Mouse (Mus musculus) CD4-positive, CD25-positive, alpha-beta regulatory T cell, adult 2 months (primary cell): ENCODE data around the gene Vil1.
A peak's percentile ranks its signal among the peaks of the same experiment; 100 is the strongest.

Source experiments
- DNase-seq: peaks from one replicate; pipeline ENCODE4 v3.0.0-alpha.2; 2012; ENCODE audit warnings: low read depth, low spot score

Gene Vil1

GRCm38 (mm10) chr1:74408589-74409504, at the start of gene Vil1:
Gene Vil1 (plus strand): TSS chr1:74409376.
- DNase-seq, result no peak

- DNase-seq, result peak; percentile 28
These were observed 49.1 kb upstream of the Vil1 start for GRCm38 (mm10) chr1:74359952-74360517.

DNA sequence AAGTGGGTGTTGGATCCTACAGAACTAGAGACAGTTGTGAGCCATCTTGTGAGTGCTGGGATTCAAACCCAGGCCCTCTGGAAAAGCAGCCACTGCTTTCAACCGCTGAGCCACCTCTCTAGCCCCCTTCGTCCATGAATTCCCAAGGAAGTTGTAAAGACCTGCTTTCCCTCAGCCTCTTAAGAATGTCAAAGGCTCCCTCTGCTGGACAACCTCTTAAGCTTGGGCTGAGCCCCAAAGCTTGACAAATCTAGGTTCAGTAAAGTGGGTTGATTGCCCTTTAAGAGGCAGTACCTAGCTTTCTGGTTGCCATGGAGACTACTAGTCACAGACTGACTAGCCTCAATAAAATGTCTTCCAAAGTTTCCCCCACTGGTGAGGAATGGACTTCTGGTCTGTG, 47.4 kb upstream of the Vil1 start, which contains the start of gene Catip:
TSS of gene Catip (plus strand) at position 297 of the 400 bp plus-strand sequence.
- peak; percentile 86 for DNase-seq

GRCm38 (mm10) chr1:74362325-74363229, 46.6 kb upstream of the Vil1 start:
- DNase-seq, result no peak

GRCm38 (mm10) chr1:74363437-74363836, 45.7 kb upstream of the Vil1 start:
- no peak for DNase-seq

DNA sequence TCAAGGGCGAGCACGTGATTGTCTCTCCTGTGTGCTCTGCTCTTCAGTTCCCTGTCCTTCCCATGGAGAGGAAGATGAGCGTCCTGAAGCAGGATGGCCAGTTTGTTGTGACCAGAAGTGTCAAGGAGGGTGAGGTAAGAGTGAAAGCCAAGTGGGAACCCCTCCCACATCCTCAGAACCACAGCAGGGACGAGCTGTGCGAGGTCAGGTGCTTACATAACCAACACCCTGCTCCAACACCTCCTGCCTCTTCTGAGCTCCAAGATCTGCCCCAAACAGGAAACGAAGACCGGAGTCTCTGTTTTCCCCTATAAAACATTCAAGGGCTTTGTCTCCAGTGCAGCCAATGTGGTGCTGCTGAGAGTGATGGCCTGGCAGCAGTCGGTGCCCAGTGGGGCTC, 44.9 kb upstream of the Vil1 start:
- DNase-seq, result no peak

DNA sequence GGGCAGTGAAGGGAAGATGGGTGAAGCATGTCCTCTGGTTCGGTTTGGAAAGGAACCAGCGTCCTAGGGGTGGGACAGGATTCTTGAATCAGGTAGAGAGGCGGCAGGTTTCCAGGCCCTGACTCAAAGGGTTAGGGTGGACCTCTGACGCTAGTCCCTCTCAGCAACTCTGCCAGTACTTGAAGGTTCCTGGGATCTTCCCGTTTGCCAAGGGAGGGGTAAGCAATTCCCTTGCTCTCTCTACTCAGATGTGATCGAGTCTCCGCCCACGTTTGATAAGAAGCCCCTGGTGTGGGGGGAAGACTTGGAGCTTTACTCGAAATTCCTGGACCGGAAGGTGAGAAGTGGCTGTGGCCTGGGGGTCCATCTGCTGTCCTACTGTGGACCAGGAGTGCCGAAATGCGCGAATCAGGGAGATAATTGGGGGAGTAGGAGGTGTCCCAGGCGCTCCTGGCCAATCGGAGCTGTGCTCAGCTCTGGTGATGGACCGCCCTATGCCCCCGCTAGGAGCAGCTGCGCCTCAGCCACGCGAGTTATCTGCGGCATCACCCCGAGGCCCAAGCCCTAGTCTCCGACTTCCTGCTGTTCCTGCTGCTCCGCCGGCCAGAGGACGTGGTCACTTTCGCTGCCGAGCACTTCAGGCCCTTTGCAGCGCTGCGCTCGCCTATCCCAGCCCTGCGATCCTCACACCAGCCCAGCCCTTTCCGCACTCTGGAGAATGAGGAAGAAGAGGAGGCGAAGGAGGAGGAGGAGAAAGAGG, 41.1 kb upstream of the Vil1 start:
- DNase-seq, result peak; percentile 46

DNA sequence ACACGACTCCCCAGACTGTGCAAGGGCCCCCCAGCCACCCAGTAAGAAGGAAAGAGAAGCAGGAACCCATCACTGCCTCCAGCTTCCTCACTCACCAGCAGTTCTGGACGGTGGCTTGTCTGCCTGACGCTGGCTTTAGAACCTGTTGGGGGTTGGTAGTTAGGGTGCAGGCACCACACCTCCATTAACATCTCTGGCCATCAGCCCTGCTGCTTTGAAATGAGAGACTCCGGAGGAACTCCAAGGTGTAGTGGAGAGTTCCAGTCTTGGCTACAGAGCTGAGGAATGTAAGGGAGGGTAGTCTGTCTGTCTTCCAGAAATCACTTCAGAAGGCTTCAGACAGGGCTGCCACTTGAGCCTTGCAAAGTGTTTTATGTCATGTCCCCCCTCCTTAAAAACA, 39.1 kb upstream of the Vil1 start:
- no peak for DNase-seq

GRCm38 (mm10) chr1:74373372-74373771, 35.8 kb upstream of the Vil1 start:
- no peak for DNase-seq

DNA sequence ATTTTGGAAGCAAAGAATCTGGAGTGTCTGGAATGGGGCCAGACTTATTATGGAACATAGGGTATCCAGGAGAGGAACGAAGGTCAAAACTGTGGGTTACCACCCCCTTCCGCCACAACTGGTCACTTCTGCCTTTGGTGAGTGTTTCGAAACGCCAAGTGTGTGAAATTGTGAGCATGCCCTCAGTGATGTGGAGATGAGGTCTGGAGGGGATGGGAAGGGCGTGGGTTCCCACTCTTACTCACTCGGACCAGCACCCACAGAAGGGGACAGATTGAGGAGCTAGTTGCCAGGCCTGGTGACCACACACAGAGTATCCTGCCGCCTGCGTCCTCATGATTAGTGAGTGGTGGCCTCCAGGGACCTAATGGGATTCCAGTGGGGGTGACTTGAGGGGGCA, 34.2 kb upstream of the Vil1 start, which contains the start of gene Slc11a1:
TSS of gene Slc11a1 (plus strand) at position 216 of the 400 bp plus-strand sequence.
- no peak for DNase-seq

GRCm38 (mm10) chr1:74375561-74375960, 33.6 kb upstream of the Vil1 start:
- no peak for DNase-seq

DNA sequence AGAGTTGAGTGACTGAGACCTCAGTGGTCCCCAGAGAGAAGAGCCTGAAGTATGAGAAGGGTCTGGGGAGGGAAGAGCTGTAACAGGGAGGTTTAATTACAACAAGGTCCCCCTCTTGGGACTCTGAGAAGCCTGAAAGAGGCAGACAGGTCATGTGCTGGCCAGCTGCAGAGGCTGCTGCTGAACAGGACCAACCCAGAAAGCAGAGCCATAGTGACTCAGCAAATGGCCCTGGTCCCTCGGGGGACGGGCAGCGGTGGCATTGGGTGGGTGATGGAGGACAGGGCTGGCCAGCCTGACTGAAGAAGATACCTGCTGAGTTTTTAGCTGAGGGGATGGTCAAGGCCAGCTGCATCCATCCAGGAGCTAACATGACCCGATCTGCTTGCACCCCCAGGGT, 32.8 kb upstream of the Vil1 start:
- DNase-seq, result no peak

- no peak for DNase-seq
These were observed 30.1 kb upstream of the Vil1 start for GRCm38 (mm10) chr1:74379058-74379504.

DNA sequence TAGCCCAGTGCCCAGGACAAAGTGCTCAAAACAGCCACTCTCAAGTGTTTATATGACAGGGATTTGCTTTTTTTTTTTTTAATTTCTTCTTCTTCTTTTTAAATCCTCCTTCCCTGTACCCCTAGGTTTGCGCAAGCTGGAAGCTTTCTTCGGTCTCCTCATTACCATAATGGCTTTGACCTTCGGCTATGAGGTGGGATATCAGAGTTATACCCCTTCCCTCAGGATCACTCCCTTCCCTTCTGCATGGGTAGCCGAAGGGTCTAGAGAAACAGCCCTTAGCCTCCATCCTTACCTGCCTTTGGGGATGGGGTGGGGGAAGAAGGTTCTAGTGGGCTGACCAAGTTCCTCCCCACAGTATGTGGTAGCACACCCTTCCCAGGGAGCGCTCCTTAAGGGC, 28.7 kb upstream of the Vil1 start:
- no peak for DNase-seq

DNA sequence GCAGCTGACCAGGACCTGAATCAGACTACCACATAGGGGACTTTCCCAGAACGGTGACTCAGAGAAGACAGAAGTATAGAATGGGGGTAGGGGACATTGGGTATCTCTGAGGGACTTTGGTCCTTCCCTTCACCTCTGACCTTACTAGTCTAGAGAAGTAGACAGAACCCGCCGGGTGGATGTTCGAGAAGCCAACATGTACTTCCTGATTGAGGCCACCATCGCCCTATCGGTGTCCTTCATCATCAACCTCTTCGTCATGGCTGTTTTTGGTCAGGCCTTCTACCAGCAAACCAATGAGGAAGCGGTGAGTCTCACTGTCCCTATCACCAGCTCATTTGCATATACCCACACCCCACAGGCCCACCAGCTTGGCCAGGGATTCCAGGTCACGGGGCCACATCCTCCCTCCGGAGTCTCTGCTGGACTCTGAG, 27.6 kb upstream of the Vil1 start:
- no peak for DNase-seq

- DNase-seq, result no peak
These were observed 25.8 kb upstream of the Vil1 start for GRCm38 (mm10) chr1:74383385-74383784.

DNA sequence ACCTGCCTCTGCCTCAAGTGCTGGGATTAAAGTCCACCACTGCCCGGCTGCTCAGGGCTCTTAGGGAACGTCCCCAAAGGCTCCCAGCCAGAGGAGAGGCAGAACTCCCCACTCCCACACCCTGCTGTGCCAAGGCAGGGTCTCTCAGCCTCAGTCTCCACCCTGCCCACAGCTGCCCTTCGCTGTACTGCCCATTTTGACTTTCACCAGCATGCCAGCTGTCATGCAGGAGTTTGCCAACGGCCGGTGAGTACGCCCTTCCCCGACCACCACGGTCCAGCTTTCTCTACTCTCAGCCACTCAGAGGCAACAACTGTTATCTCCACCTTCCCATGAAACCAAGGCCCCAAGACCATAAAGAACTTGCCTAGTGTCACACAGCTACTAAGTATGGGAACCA, 24.7 kb upstream of the Vil1 start:
- DNase-seq, result no peak

DNA sequence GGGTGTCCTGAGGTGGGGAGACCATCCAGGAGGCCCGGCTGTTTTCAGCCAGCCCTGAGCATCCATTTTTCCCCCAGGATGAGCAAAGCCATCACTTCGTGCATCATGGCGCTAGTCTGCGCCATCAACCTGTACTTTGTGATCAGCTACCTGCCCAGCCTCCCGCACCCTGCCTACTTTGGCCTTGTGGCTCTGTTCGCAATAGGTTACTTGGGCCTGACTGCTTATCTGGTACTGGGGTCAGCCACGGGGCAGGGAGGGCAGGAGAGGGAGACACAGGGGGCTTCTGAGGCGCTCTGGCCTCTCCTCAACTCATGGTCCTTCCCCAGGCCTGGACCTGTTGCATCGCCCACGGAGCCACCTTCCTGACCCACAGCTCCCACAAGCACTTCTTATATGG, 24.1 kb upstream of the Vil1 start:
- DNase-seq, result no peak

- no peak for DNase-seq
These were observed 23.6 kb upstream of the Vil1 start for GRCm38 (mm10) chr1:74385531-74385930.

DNA sequence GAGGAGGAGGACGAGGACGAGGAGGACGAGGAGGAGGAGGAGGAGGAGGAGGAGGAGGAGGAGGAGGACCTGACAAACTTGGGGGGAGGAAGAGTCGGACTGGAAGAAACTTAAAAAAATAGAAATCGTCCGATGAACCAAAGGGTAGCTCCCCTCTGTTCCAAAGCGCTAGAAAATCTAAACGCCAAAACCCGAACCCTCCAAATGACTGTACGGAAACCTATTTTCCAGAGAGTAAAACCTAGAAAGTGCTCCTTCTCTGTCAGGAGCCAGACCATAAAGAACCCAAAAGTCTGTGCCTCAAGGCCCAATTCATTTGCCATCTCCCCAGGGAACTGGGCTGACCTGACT, 22.8 kb upstream of the Vil1 start:
- no peak for DNase-seq

DNA sequence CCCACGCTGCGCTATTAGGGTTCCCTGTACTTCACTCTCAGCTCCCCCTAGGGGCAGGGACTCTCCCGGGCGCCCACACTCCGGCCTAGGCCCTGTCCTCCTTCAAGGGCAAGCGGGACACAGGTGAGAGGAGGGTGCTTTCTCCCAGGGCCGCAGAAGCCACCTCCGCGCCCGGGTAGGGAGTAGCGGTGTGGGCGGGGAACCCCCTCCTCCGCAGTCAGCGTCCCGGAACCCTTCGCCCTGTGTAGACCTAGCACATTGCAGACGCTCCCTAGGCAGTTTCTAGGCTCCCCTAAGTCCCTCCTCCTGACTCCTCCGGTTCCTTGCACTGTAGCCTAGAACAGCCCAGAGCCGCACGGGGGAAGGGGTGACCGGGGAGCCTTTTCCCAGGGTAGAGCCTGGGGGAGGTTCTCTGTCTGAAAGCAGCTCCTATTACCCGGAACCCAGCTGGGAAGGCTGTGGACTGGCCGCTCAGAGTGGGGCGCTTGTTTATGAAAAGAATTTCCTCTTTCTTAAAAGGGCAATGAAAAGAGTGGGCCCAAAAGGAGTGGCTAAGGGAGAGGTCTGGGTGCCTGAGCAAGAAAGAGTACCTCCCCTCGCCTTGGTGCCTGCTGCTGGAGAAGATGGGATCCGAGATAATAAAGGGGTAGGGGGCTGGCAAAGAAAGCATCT, 22.3 kb upstream of the Vil1 start:
- DNase-seq, result peak; percentile 95
